Mouse (Mus musculus) stomach, postnatal 0 days (tissue): ENCODE data around the gene Tbc1d7. TPM values are rescaled to one million over a fixed set of nuclear protein-coding genes. Genes with fewer than 3 reads are reported as not detected.

ENCODE experiments used
- ATAC-seq: fragments of 200-750 bp; cut with Nextera tagmentation; 2 replicates; pipeline ENCODE4 v1.8.0; 2017; ENCODE audit not compliant: low FRiP score, low TSS enrichment
- DNase-seq: peaks from one replicate; pipeline ENCODE4 v3.0.0-alpha.2; 2016; ENCODE audit warnings: low spot score
- H3K27ac ChIP-seq: fragments of 300-500 bp; sonication (generic); replicated peaks from 2 replicates; pipeline ENCODE4 v1.5.1; 2014; ENCODE audit warnings: mild to moderate bottlenecking, control low read depth
- H3K27me3 ChIP-seq: fragments of 300-500 bp; sonication (generic); 2 replicates; pipeline ENCODE4 v1.6.1; 2014; ENCODE audit warnings: low read length; ENCODE audit not compliant: control insufficient read depth, insufficient read depth
- H3K36me3 ChIP-seq: fragments of 300-500 bp; sonication (generic); 2 replicates; pipeline ENCODE4 v1.6.1; 2014; ENCODE audit warnings: low read length, mixed read lengths; ENCODE audit not compliant: control insufficient read depth, insufficient read depth
- H3K4me1 ChIP-seq: fragments of 300-500 bp; sonication (generic); replicated peaks from 2 replicates; pipeline ENCODE4 v1.6.1; 2014; ENCODE audit warnings: antibody characterized with exemption; ENCODE audit not compliant: control insufficient read depth, insufficient read depth
- H3K4me2 ChIP-seq: fragments of 300-500 bp; sonication (generic); replicated peaks from 2 replicates; pipeline ENCODE4 v1.6.1; 2014; ENCODE audit warnings: low read depth, mild to moderate bottlenecking, control low read depth, moderate library complexity
- H3K4me3 ChIP-seq: fragments of 300-500 bp; sonication (generic); 2 replicates; pipeline ENCODE4 v1.5.1; 2014; ENCODE audit warnings: low read depth, low read length, control low read depth
- H3K9ac ChIP-seq: fragments of 300-500 bp; sonication (generic); 2 replicates; pipeline ENCODE4 v1.6.1; 2014; ENCODE audit warnings: mild to moderate bottlenecking, low read length, control low read depth, mixed read lengths
- H3K9me3 ChIP-seq: fragments of 300-500 bp; sonication (generic); 2 replicates; pipeline ENCODE4 v1.6.1; 2016; ENCODE audit warnings: low read length; ENCODE audit not compliant: control insufficient read depth
- CTCF ChIP-seq: IDR thresholded peaks from 2 replicates; pipeline ENCODE4 v1.5.1; 2016; ENCODE audit warnings: antibody characterized with exemption, low read depth, mild to moderate bottlenecking, moderate library complexity
- EP300 ChIP-seq: optimal IDR thresholded peaks from 2 replicates; pipeline ENCODE3; 2016; ENCODE audit warnings: antibody characterized with exemption
- WGBS: fragments of 180-500 bp; shearing (Covaris S2); extraction: QIAGEN DNeasy Blood & Tissue Kit; methylation state at CpG from one replicate; pipeline ENCODE4 v1.1.7; 2014; 5-methylcytosine and 5-hydroxymethylcytosine counted together
- polyA plus RNA-seq: library from polyadenylated mRNA; unstranded; fragments of >200 nt; fragmentation: Nextera tagmentation; extraction: Ambion mirVana; gene quantifications from 2 replicates; pipeline ENCODE4 v1.2.1, GENCODE M21; 2015

The Tbc1d7 gene
- polyA plus RNA-seq, 1 experiment from 2014 or later, result 31.3 TPM

DNA sequence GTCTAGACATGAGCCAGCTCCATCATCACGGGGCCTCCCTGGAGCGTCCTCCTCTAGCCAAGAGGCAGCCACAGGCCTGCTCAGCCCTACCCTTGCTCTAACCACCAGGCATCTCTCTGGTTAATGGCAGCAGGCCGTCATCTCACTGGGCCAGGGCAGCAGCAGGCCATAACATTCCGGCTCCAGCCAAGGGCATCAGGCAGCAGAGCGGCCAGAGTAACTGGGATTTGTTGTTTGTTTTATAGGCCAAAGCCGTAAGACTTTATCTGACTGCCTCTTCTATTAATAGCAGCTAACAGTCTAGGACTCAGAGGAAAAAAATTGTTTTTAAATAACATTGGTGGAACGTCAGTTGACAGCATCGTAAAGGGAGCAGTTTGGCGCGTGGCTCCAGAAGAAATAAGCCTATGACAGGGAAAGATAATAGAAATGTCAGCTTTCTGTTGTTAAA lies 39.5 kb downstream of the Tbc1d7 start:
- no peak for TF ChIP-seq EP300
- no peak for TF ChIP-seq CTCF
- H3K27ac ChIP-seq, result peak overlapping the region; percentile 61

GRCm38 (mm10) chr13:43130161-43130560 lies 41.1 kb downstream of the Tbc1d7 start:
- Histone ChIP-seq H3K9ac (no peak overlapping the region), H3K4me3 (no peak overlapping the region), H3K4me2 (no peak overlapping the region), H3K27ac (no peak overlapping the region), H3K27me3 (no peaks in the 10 kb centered on the region), H3K36me3 (no peaks in the 10 kb centered on the region), H3K4me1 (no peaks in the 10 kb centered on the region), H3K9me3 (no peaks in the 10 kb centered on the region)
- TF ChIP-seq EP300, result no peak
- TF ChIP-seq CTCF, result no peak
- no peak for ATAC-seq
- WGBS, result 72% methylated on average over 6 of the region's 6 CpGs
- no peak for DNase-seq

More for the DNA sequence above, 39.5 kb downstream of the Tbc1d7 start:
- Histone ChIP-seq H3K4me3 (no peak overlapping the region), H3K36me3 (no peaks in the 10 kb centered on the region), H3K9ac (no peak overlapping the region), H3K4me2 (no peak overlapping the region), H3K9me3 (no peaks in the 10 kb centered on the region), H3K27me3 (no peaks in the 10 kb centered on the region), H3K4me1 (no peaks in the 10 kb centered on the region)
- no peak for DNase-seq
- WGBS, result 47% methylated on average over 10 of the region's 10 CpGs
- ATAC-seq, result peak; percentile 55; the same call in 1 of the 2 replicates

GRCm38 (mm10) chr13:43124683-43125074 lies 46.6 kb downstream of the Tbc1d7 start:
- Histone ChIP-seq H3K9me3 (no peaks in the 10 kb centered on the region), H3K4me3 (no peak overlapping the region), H3K36me3 (no peaks in the 10 kb centered on the region), H3K9ac (no peak overlapping the region), H3K27me3 (no peaks in the 10 kb centered on the region), H3K4me2 (no peak overlapping the region), H3K4me1 (no peaks in the 10 kb centered on the region), H3K27ac (no peak overlapping the region)
- DNase-seq (no peak), ATAC-seq (no peak)
- no peak for TF ChIP-seq CTCF
- no peak for TF ChIP-seq EP300
- 30% methylated on average over 4 of the region's 4 CpGs for WGBS

DNA sequence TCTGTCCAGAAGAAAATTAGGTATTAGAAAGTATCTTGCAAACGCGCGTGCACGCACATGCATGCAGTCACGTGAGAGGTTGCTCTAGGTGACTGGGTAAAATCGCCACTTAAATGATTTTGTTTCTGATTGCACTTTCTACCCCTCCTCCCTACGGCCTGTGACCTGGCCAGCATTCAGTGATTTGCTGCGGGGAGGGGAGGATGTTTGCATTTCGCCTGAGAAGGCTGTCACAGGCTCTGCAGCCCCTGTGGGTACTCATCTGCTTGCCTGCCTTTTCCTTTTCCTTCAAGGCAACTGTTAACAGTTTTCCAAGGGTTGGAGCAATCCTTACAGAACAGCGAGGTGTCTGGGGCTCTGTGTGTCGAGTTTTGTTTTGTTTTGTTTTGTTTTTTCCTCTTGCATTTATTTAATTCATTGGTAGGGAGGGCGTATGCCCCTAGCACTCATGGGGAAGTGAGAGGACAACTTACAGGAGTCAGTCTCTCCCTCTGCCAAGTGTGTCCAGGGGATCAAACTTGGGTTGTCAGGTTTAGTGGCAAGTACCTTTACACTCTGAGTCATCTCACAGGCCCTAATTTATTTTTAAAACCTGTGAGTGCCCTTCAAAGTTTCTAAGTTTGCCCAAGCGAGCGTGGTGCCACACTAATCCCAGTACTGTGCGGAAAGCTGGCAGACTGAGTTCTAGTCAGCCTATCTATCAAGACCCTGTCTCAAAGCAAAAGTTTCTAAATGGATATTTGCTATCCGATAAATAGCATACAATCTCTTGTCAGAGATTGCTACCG lies 47.2 kb downstream of the Tbc1d7 start:
- H3K9ac ChIP-seq, result no peak overlapping the region
- H3K4me2 ChIP-seq, result peak overlapping the region; percentile 27; the same call in 1 of the 2 replicates
- DNase-seq, result no peak
- 31% methylated on average over 17 of the region's 17 CpGs for WGBS
- TF ChIP-seq CTCF, result no peak
- TF ChIP-seq EP300, result no peak
- no peak for ATAC-seq
- no peaks in the 10 kb centered on the region for H3K36me3 ChIP-seq
- no peaks in the 10 kb centered on the region for H3K27me3 ChIP-seq
- no peaks in the 10 kb centered on the region for H3K4me1 ChIP-seq
- H3K9me3 ChIP-seq, result no peaks in the 10 kb centered on the region
- H3K27ac ChIP-seq, result no peak overlapping the region
- H3K4me3 ChIP-seq, result no peak overlapping the region

DNA sequence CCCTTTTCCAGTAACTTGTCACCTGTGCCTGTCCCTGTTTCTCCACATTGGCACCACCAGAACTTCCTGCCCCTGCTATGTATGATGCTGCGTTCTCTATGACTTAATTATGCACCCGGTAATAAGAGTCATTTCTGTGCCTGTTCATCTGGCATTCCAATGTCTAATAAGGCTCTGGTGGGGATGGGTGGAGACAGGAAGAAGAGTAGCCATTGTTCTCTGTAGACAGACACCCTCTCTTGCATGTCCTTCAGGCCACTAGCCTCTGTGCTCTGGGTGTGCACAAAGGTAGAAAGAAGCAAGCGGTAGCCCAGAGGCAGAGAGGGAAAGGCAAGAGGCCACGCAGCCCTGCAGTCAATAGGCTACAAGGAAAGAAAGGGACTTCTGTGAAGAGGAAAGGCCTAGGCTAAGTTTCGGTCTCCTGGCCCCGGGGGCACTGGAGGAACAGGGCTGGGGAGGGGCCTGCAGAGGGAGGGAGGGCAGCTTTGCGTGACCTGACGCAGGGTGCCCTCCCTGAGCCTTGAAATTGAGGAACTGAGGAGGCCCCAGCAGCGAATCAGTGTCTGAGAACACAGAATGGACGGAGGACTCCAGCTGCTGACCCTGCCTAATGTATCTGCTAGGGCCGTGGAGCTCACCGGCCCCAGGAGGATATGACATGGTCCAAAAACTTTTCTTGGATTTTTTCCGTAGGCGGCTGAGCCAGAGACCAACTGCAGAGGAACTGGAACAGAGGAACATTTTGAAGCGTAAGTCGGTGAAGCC lies 48.8 kb downstream of the Tbc1d7 start:
- no peak overlapping the region for H3K9ac ChIP-seq
- TF ChIP-seq CTCF, result no peak
- TF ChIP-seq EP300, result no peak
- WGBS, result 77% methylated on average over 16 of the region's 16 CpGs
- DNase-seq (no peak), ATAC-seq (no peak)
- H3K27ac ChIP-seq, result no peak overlapping the region
- H3K9me3 ChIP-seq, result no peaks in the 10 kb centered on the region
- H3K27me3 ChIP-seq, result no peaks in the 10 kb centered on the region
- no peak overlapping the region for H3K4me3 ChIP-seq
- H3K4me2 ChIP-seq, result no peak overlapping the region
- H3K4me1 ChIP-seq, result no peaks in the 10 kb centered on the region
- no peaks in the 10 kb centered on the region for H3K36me3 ChIP-seq

- no peaks in the 10 kb centered on the region for H3K4me1 ChIP-seq
- TF ChIP-seq EP300, result no peak
- TF ChIP-seq CTCF, result no peak
- H3K9me3 ChIP-seq, result no peaks in the 10 kb centered on the region
- H3K27ac ChIP-seq, result no peak overlapping the region
- WGBS, result 92% methylated on average over 3 of the region's 3 CpGs
- no peak overlapping the region for H3K4me3 ChIP-seq
- H3K36me3 ChIP-seq, result no peaks in the 10 kb centered on the region
- DNase-seq, result no peak
- ATAC-seq, result no peak
- H3K27me3 ChIP-seq, result no peaks in the 10 kb centered on the region
- H3K9ac ChIP-seq, result no peak overlapping the region
- H3K4me2 ChIP-seq, result no peak overlapping the region
Measured at GRCm38 (mm10) chr13:43113141-43113540, 58.2 kb downstream of the Tbc1d7 start.
